8 mouse cellular contexts compared by ENCODE assay signal in the genomic region with DNA sequence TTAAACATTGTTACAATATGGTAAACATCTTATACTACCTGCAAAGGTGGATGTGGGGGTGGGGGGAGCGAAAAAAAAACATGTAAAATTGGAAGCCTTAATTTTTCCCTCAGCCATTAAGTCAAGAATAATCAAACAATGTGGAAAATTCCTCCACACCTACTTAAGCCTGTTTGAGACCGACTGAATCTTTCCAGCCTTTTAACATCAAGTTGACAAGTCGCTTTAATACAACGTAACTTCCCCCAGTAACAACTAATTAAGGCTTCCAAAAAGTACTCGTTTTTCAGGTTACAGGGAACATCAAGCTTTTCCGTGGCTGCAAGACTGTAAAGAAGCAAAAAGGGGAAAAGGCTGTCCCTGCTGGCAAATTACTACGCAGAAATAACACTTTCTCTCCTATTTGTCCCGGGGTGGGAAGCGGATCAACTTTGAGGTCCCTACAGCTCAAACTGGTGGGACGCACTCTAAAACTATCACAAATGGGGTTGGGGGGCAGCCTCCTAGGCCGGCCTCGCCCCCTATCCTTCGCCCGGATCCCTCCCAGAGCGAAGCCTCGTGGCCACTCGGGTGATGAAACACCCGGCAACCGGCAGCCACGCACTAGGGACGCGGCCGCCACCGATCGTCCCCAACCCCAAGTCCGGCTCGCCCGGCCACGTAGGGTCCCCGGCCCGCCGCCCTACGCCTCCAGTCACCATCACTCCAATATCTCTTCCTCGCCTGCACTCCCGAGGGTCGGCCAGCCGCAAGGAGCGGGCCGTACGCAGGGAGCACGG. TPM values are rescaled to one million over a fixed set of nuclear protein-coding genes. Genes with fewer than 3 reads are reported as not detected.
DNase-seq lines count a peak whose midpoint lies in the region; ATAC-seq and TF ChIP-seq lines count a peak whose summit lies in the region.

No protein-coding gene starts in this region.

- TF ChIP-seq CTCF in intestine, postnatal 0 days (IDR thresholded peaks at IDR 0.05; ENCODE audit: low read depth), result 0 out of 2 replicates have a peak, but pooled peaks have one; percentile 1

- no peaks in the 10 kb centered on the region for H3K9me3 ChIP-seq in embryonic facial prominence, embryonic 13.5 days
- H3K9me3 ChIP-seq in intestine, postnatal 0 days (ENCODE audit: control insufficient read depth), result no peaks in the 10 kb centered on the region
- H3K9me3 ChIP-seq in midbrain, embryonic 16.5 days (replicated peaks; ENCODE audit: control insufficient read depth, low read length, poor library complexity, severe bottlenecking), result no peaks in the 10 kb centered on the region

- ATAC-seq in frontal cortex, adult (ENCODE audit: low TSS enrichment), result peak; percentile 60
- no peak; the same call in 1 of the 2 replicates for ATAC-seq in embryonic facial prominence, embryonic 13.5 days (ENCODE audit: insufficient number of reproducible peaks, insufficient read depth, low FRiP score, low TSS enrichment, low read depth)
- peak; percentile 52 for ATAC-seq in intestine, postnatal 0 days
- ATAC-seq in midbrain, embryonic 16.5 days, result no peak

- WGBS in embryonic facial prominence, embryonic 13.5 days, result under 1% methylated on average over 41 of the region's 41 CpGs
- WGBS in intestine, postnatal 0 days, result under 1% methylated on average over 41 of the region's 41 CpGs
- WGBS in midbrain, embryonic 16.5 days, result under 1% methylated on average over 41 of the region's 41 CpGs

- peaks cover 8% of the 10 kb centered on the region for H3K4me1 ChIP-seq in embryonic facial prominence, embryonic 13.5 days
- peaks cover 5% of the 10 kb centered on the region; the same call in 1 of the 2 replicates for H3K4me1 ChIP-seq in intestine, postnatal 0 days (replicated peaks; ENCODE audit: control insufficient read depth, insufficient read depth, low read length)
- peaks cover 11% of the 10 kb centered on the region for H3K4me1 ChIP-seq in midbrain, embryonic 16.5 days (ENCODE audit: control insufficient read depth, insufficient read depth, low read length)

- H3K27me3 ChIP-seq in embryonic facial prominence, embryonic 13.5 days, result no peaks in the 10 kb centered on the region
- H3K27me3 ChIP-seq in intestine, postnatal 0 days (replicated peaks; ENCODE audit: control insufficient read depth, insufficient read depth, low read length), result no peaks in the 10 kb centered on the region
- no peaks in the 10 kb centered on the region for H3K27me3 ChIP-seq in midbrain, embryonic 16.5 days (ENCODE audit: control insufficient read depth, insufficient read depth, low read depth, low read length)

- intact Hi-C loops in gastrocnemius, postnatal 36 days (cut with DNase I), result no loop called here

- H3K9ac ChIP-seq in embryonic facial prominence, embryonic 13.5 days, result peak overlapping the region; percentile 94
- peak overlapping the region; percentile 82 for H3K9ac ChIP-seq in intestine, postnatal 0 days (ENCODE audit: low read depth, low read length)
- peak overlapping the region; percentile 82 for H3K9ac ChIP-seq in midbrain, embryonic 16.5 days (ENCODE audit: low read depth, low read length)

- no peak for DNase-seq in frontal cortex, postnatal 25 days (ENCODE audit: low spot score in 2 of 2)
- DNase-seq in 416B (ENCODE audit: low read depth), result peak; percentile 70
- no peak for DNase-seq in thymus, postnatal 10 days (ENCODE audit: low spot score in 2 of 2)
- no peak for DNase-seq in gastrocnemius, postnatal 36 days

- H3K4me3 ChIP-seq in embryonic facial prominence, embryonic 13.5 days, result peak overlapping the region; percentile 88
- H3K4me3 ChIP-seq in intestine, postnatal 0 days (ENCODE audit: low read depth, low read length), result peak overlapping the region; percentile 83
- peak overlapping the region; percentile 87 for H3K4me3 ChIP-seq in midbrain, embryonic 16.5 days (ENCODE audit: low read depth, low read length)

- peaks cover 21% of the 10 kb centered on the region for H3K36me3 ChIP-seq in embryonic facial prominence, embryonic 13.5 days
- peaks cover 19% of the 10 kb centered on the region for H3K36me3 ChIP-seq in intestine, postnatal 0 days (ENCODE audit: control insufficient read depth, insufficient read depth)
- H3K36me3 ChIP-seq in midbrain, embryonic 16.5 days (ENCODE audit: control insufficient read depth, insufficient read depth, low read length), result peaks cover 12% of the 10 kb centered on the region

- peak overlapping the region; percentile 77 for H3K4me2 ChIP-seq in embryonic facial prominence, embryonic 13.5 days
- H3K4me2 ChIP-seq in intestine, postnatal 0 days (replicated peaks; ENCODE audit: low read depth), result peak overlapping the region; percentile 88
- peak overlapping the region; percentile 76 for H3K4me2 ChIP-seq in midbrain, embryonic 16.5 days (ENCODE audit: low read length)

- H3K27ac ChIP-seq in embryonic facial prominence, embryonic 13.5 days, result peak overlapping the region; percentile 96
- peak overlapping the region; percentile 92 for H3K27ac ChIP-seq in intestine, postnatal 0 days (ENCODE audit: low read depth, low read length)
- peak overlapping the region; percentile 89 for H3K27ac ChIP-seq in midbrain, embryonic 16.5 days (ENCODE audit: low read length)

RNA-seq across cellular contexts. Expression of gene Xpot, which starts 0.5 kb away (rescaled TPM):
- 48.1 and 61.6 TPM in 2 replicates for polyA plus RNA-seq in embryonic facial prominence, embryonic 13.5 days (2015; fragmentation: Nextera tagmentation; extraction: Ambion mirVana)
- 19.5 and 20.3 TPM in 2 replicates for polyA plus RNA-seq in intestine, postnatal 0 days (2015; fragmentation: Nextera tagmentation; extraction: Ambion mirVana)
- 30.7 and 32.0 TPM in 2 replicates for polyA plus RNA-seq in midbrain, embryonic 16.5 days (2015; fragmentation: Nextera tagmentation; extraction: Ambion mirVana)
- total RNA-seq in gastrocnemius, postnatal 36 days (2021), result 10 to 100 TPM; 19.1 to 19.3 TPM

RNA-seq across cellular contexts. Expression of gene D930020B18Rik, which starts 15.8 kb away (rescaled TPM):
- 0.76 and 2.4 TPM in 2 replicates for polyA plus RNA-seq in embryonic facial prominence, embryonic 13.5 days (2015; fragmentation: Nextera tagmentation; extraction: Ambion mirVana)
- 0.05 and 0.12 TPM in 2 replicates for polyA plus RNA-seq in intestine, postnatal 0 days (2015; fragmentation: Nextera tagmentation; extraction: Ambion mirVana)
- polyA plus RNA-seq in midbrain, embryonic 16.5 days (2015; fragmentation: Nextera tagmentation; extraction: Ambion mirVana), result 0.24 and 0.44 TPM in 2 replicates
- total RNA-seq in gastrocnemius, postnatal 36 days (2021), result not detected

RNA-seq across cellular contexts. Expression of gene Tbk1, which starts 39.0 kb away (rescaled TPM):
- polyA plus RNA-seq in embryonic facial prominence, embryonic 13.5 days (2015; fragmentation: Nextera tagmentation; extraction: Ambion mirVana), result 32.3 and 35.9 TPM in 2 replicates
- 27.3 and 29.6 TPM in 2 replicates for polyA plus RNA-seq in intestine, postnatal 0 days (2015; fragmentation: Nextera tagmentation; extraction: Ambion mirVana)
- 31.1 and 35.9 TPM in 2 replicates for polyA plus RNA-seq in midbrain, embryonic 16.5 days (2015; fragmentation: Nextera tagmentation; extraction: Ambion mirVana)
- 10 to 100 TPM in 1 of 2 experiments, 1 to 10 TPM in 1; 9.8 to 11.9 TPM for total RNA-seq in gastrocnemius, postnatal 36 days (2021)

Comparison
In these comparisons a context has a peak if more than half of its experiments do, and no peak if none do; other contexts are left out.
1. ATAC-seq: peak in frontal cortex, adult (single experiment) and intestine, postnatal 0 days (single experiment); none in embryonic facial prominence, embryonic 13.5 days (single experiment) and midbrain, embryonic 16.5 days (single experiment).
2. Peak in every context shown above with its lines, with median percentiles within 50 percentile points of each other: H3K27ac ChIP-seq, H3K4me2 ChIP-seq, H3K4me3 ChIP-seq and H3K9ac ChIP-seq.